Mouse (Mus musculus) midbrain, postnatal 0 days (tissue): ENCODE data around the gene Polg. TPM values are rescaled to one million over a fixed set of nuclear protein-coding genes. Genes with fewer than 3 reads are reported as not detected.

Experiments
- ATAC-seq: fragments of 200-750 bp; cut with Nextera tagmentation; 2 replicates; pipeline ENCODE4 v1.8.0; 2017; ENCODE audit warnings: moderate number of reproducible peaks, mild to moderate bottlenecking, moderate TSS enrichment, moderate library complexity; ENCODE audit not compliant: low FRiP score
- DNase-seq: peaks from one replicate; pipeline ENCODE4 v3.0.0-alpha.2; 2015; ENCODE audit warnings: low spot score
- H3K27ac ChIP-seq: fragments of 300-500 bp; sonication (generic); 2 replicates; pipeline ENCODE4 v1.5.1; 2014; ENCODE audit warnings: low read depth, mild to moderate bottlenecking, low read length, mixed read lengths
- H3K27me3 ChIP-seq: fragments of 300-500 bp; sonication (generic); 2 replicates; pipeline ENCODE4 v1.6.1; 2014; ENCODE audit warnings: low read length, control low read depth, mixed read lengths; ENCODE audit not compliant: insufficient read depth
- H3K36me3 ChIP-seq: fragments of 300-500 bp; sonication (generic); 2 replicates; pipeline ENCODE4 v1.6.1; 2014; ENCODE audit warnings: low read length, control low read depth, mixed read lengths; ENCODE audit not compliant: insufficient read depth
- H3K4me1 ChIP-seq: fragments of 300-500 bp; sonication (generic); 2 replicates; pipeline ENCODE4 v1.6.1; 2014; ENCODE audit warnings: mild to moderate bottlenecking, control low read depth, antibody characterized with exemption, low read length, mixed read lengths; ENCODE audit not compliant: insufficient read depth
- H3K4me2 ChIP-seq: fragments of 300-500 bp; sonication (generic); 2 replicates; pipeline ENCODE4 v1.6.1; 2014; ENCODE audit warnings: low read depth, mild to moderate bottlenecking, low read length, mixed read lengths; ENCODE audit not compliant: poor library complexity, severe bottlenecking
- H3K4me3 ChIP-seq: fragments of 300-500 bp; sonication (generic); 2 replicates; pipeline ENCODE4 v1.5.1; 2014; ENCODE audit warnings: low read depth, mild to moderate bottlenecking, low read length, moderate library complexity
- H3K9ac ChIP-seq: fragments of 300-500 bp; sonication (generic); replicated peaks from 2 replicates; pipeline ENCODE4 v1.6.1; 2014; ENCODE audit warnings: mild to moderate bottlenecking, low read length, moderate library complexity, mixed read lengths; ENCODE audit not compliant: poor library complexity, severe bottlenecking
- H3K9me3 ChIP-seq: fragments of 300-500 bp; sonication (generic); 2 replicates; pipeline ENCODE4 v1.6.1; 2016; ENCODE audit warnings: low read length, control low read depth
- CTCF ChIP-seq: IDR thresholded peaks from 2 replicates; pipeline ENCODE4 v1.5.1; 2016; ENCODE audit warnings: antibody characterized with exemption, mild to moderate bottlenecking
- WGBS: fragments of 180-500 bp; shearing (Covaris S2); extraction: QIAGEN DNeasy Blood & Tissue Kit; methylation state at CpG from one replicate; pipeline ENCODE4 v1.1.7; 2014; 5-methylcytosine and 5-hydroxymethylcytosine counted together
- polyA plus RNA-seq: library from polyadenylated mRNA; unstranded; fragments of >200 nt; fragmentation: Nextera tagmentation; extraction: Ambion mirVana; gene quantifications from 2 replicates; pipeline ENCODE4 v1.2.1, GENCODE M21; 2015
- total RNA-seq: library from RNA; depleted of rRNA; stranded (reverse); fragments of >200 nt; gene quantifications from 2 replicates; pipeline ENCODE4 v1.2.3, GENCODE M21; 2014

Polg gene
- total and polyA plus RNA-seq, 2 experiments from 2014 or later, result 18.6 to 46.5 TPM

DNA sequence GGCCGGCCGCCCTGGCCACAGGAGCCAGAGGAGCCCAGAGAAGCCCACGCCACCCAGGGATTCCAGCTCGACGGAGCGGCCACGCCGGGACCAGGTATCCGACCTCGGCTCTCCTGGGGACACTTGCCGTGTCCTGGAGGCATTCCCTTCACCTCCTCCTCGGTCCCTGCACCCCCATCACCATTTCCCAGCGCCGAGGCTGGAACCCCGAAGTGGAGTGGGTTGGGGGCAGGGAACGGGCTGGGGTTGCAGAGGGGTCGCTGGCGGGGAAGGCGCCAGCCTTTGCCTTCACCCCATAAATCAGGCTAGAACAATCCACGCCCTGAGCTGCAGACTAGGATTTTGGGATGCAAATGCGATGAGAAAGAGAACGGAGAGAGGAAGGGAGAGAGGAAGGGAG lies 39.2 kb upstream of the Polg start:
- Histone ChIP-seq H3K4me1 (peaks cover 11% of the 10 kb centered on the region; the same call in 1 of the 2 replicates), H3K27ac (peak overlapping the region; percentile 85), H3K9ac (peak overlapping the region; percentile 96), H3K9me3 (no peaks in the 10 kb centered on the region), H3K27me3 (peaks cover 21% of the 10 kb centered on the region; the same call in 1 of the 2 replicates), H3K36me3 (no peaks in the 10 kb centered on the region), H3K4me3 (peak overlapping the region; percentile 78), H3K4me2 (peak overlapping the region; percentile 90)
- TF ChIP-seq CTCF, result no peak
- DNase-seq, result no peak
- ATAC-seq, result no peak
- under 1% methylated on average over 22 of the region's 22 CpGs for WGBS

DNA sequence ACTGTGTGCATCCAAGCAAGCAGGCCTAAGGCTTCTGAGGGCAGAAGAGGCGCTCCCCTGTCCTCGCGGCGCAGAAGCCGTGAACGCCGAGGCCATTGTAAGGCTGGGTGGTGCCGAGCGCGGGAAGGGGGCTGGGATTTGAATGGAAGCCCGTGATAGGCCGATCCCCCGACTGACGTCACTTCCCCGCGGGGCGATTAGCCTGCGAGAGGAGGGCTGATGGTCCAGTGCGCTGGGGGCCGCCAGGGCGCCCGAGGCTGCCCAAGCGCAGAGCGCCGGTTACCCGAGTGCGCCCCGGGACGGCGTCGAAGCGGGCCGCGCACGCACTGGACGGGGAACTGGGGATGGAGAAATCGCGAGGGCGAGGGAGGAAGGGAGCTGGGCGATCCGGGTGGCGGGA lies 38.6 kb upstream of the Polg start:
- DNase-seq, result peak; percentile 97
- Histone ChIP-seq H3K27me3 (peaks cover 17% of the 10 kb centered on the region; the same call in 1 of the 2 replicates), H3K36me3 (no peaks in the 10 kb centered on the region), H3K4me2 (peak overlapping the region; percentile 90), H3K4me1 (peaks cover 11% of the 10 kb centered on the region; the same call in 1 of the 2 replicates), H3K9ac (peak overlapping the region; percentile 96), H3K27ac (peak overlapping the region; percentile 85), H3K4me3 (peak overlapping the region; percentile 78), H3K9me3 (no peaks in the 10 kb centered on the region)
- peak; percentile 86 for ATAC-seq
- no peak for TF ChIP-seq CTCF
- WGBS, result under 1% methylated on average over 32 of the region's 42 CpGs

DNA sequence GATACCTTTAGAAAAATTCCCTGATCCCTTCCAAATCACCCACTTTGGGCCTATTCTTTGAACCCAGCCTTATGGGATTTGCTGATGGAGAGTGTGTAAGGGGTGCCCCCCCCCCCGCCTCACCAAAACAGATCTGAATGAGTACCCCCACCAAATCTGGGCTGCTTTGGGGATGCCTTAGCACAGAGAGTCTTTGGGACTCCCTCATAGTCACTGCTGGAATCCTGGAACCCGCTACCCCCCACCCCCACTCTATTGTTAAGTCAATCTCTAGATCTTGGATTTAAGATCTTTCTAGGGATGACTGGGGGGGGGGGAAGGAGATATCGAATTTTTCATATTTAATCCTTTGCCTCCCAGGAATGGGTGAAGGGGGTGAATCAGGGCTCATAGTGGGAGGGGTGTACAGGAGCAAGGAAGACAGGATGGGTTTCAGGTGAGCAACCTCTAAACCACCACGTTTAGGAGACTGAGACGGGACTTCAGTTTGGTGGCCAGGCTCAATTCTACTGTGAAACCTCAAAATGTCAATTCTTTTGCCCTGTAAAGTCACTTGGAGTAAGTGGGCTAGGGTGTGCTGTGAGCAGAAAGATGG lies 37.6 kb upstream of the Polg start:
- TF ChIP-seq CTCF, result no peak
- peaks cover 11% of the 10 kb centered on the region; the same call in 1 of the 2 replicates for H3K4me1 ChIP-seq
- H3K4me3 ChIP-seq, result peak overlapping the region; percentile 78
- H3K9ac ChIP-seq, result peak overlapping the region; percentile 96
- H3K27me3 ChIP-seq, result peaks cover 19% of the 10 kb centered on the region; the same call in 1 of the 2 replicates
- WGBS, result 14% methylated on average over 5 of the region's 5 CpGs
- peak overlapping the region; percentile 85 for H3K27ac ChIP-seq
- no peak for ATAC-seq
- H3K9me3 ChIP-seq, result no peaks in the 10 kb centered on the region
- H3K36me3 ChIP-seq, result no peaks in the 10 kb centered on the region
- peak overlapping the region; percentile 90 for H3K4me2 ChIP-seq
- DNase-seq, result no peak

DNA sequence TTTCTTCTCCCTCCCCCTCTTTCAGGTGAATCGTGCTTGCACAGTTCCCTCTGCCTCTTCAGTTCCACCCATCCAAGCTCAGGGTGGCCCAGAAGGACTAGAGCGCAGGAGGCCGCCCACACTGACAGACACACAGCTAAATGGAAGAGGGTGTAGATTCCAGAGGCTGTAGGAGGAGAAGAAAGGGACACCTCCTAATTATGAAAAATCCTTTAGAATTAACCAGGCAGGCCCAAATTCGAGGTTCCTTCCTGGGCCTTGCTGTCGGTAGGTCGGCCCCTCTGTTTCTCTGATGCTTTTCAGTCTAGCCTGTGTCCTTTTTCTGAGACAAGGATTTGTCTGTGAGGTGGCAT lies 36.9 kb upstream of the Polg start:
- DNase-seq, result peak; percentile 15
- no peak for ATAC-seq
- WGBS, result 28% methylated on average over 6 of the region's 6 CpGs
- peaks cover 7% of the 10 kb centered on the region; the same call in 1 of the 2 replicates for H3K4me1 ChIP-seq
- H3K4me3 ChIP-seq, result peak overlapping the region; percentile 78
- H3K9me3 ChIP-seq, result no peaks in the 10 kb centered on the region
- H3K4me2 ChIP-seq, result peak overlapping the region; percentile 90
- TF ChIP-seq CTCF, result no peak
- no peaks in the 10 kb centered on the region for H3K36me3 ChIP-seq
- H3K9ac ChIP-seq, result peak overlapping the region; percentile 96
- H3K27me3 ChIP-seq, result peaks cover 20% of the 10 kb centered on the region; the same call in 1 of the 2 replicates
- H3K27ac ChIP-seq, result peak overlapping the region; percentile 82

DNA sequence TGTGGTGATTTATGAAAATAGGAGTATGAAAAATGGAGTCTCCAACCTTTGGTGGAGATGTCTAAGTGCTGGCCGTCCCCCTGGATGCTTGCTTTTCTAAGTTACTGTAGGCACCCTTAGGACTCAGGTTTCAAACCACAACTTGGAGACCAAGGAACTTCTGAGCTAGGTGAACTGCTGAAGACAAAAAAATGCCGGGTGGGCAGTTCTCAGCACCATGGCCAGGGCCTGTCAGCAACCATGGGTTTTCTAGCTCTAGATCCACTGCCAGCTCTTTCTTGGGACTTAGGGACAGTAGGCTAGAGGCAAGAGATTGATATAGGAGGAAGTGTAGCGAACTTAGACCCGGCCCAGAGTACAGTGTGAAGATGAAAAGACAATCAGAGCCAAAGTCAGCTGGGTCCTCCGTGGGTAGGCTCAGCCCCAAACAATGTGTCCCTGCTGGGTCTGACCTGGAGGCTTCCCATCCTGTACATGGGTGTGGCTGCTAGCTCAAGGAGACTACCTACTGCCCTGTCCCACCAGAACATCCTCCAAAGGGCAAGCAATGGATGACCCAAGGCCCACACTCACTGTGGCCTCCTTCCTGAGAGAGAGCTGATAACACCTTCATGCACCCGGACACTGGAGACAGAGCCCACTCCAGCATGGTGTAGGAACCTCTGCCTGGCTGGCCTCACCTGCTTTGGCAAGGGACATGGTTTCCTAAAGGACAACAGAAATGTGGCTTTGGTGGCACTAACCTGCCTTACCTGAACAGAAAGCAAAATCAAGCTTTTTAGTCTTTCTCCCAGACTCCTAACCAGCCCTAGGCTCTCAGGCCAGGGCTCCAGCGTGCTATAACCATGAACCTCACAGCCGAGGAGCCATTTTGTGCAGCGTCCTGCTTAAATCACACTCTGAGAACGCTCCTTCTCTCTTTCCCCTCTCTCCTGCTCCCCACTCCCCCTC lies 36.3 kb upstream of the Polg start:
- peak; percentile 33 for DNase-seq

More for the DNA sequence above, 36.3 kb upstream of the Polg start:
- Histone ChIP-seq H3K4me1 (peaks cover 7% of the 10 kb centered on the region; the same call in 1 of the 2 replicates), H3K4me3 (peak overlapping the region; percentile 78), H3K4me2 (peak overlapping the region; percentile 90), H3K27me3 (peaks cover 17% of the 10 kb centered on the region; the same call in 1 of the 2 replicates), H3K36me3 (no peaks in the 10 kb centered on the region), H3K9ac (peak overlapping the region; percentile 96), H3K27ac (peak overlapping the region; percentile 82), H3K9me3 (no peaks in the 10 kb centered on the region)
- no peak for ATAC-seq
- WGBS, result 23% methylated on average over 10 of the region's 10 CpGs
- TF ChIP-seq CTCF, result no peak
